Mouse (Mus musculus): Measurements from ENCODE around the gene Olfr1395. TPM values are rescaled to one million over a fixed set of nuclear protein-coding genes. Genes with fewer than 3 reads are reported as not detected.
"Not testable (repeated sequence)": the region's sequence is repeated elsewhere in the genome, so short reads cannot be mapped to it uniquely, and the experiment has no call there.

Gene Olfr1395
- polyA plus RNA-seq, 1 experiment from 2014 or later, result not detected

DNA sequence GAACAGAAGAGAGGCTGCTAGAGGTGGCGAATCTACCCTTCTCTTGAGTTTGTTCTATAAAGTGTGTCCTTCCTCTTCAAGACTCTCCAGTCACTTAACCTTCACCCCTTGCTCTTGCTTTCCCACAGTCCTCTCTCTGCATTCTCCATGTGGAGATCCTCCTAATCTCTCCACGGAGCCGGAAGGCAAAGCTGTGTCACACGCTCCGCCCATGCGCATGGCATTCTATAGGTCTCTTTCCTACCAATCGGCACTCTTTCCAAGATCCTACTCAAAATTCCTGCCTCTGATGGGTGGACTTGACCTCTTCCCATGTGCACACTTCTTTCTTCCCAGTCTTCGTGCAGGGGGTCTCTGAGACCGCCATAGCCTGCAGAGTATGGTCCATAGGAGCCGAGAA is 45.6 kb downstream of the Olfr1395 start:
- Histone ChIP-seq H3K4me2 (no peak overlapping the region), H3K36me3 (ENCODE audit: control insufficient read depth, insufficient read depth, low read length) (no peaks in the 10 kb centered on the region), H3K4me3 (ENCODE audit: low read depth, low read length) (no peak overlapping the region), H3K27me3 (ENCODE audit: control insufficient read depth, insufficient read depth, low read length) (no peaks in the 10 kb centered on the region), H3K9me3 (ENCODE audit: control insufficient read depth, low read length) (no peaks in the 10 kb centered on the region), H3K27ac (ENCODE audit: low read depth, low read length) (no peak overlapping the region), H3K9ac (ENCODE audit: low read length) (no peak overlapping the region), H3K4me1 (ENCODE audit: control insufficient read depth, insufficient read depth, low read length) (no peaks in the 10 kb centered on the region)
- 79% methylated on average over 10 of the region's 10 CpGs for WGBS
- DNase-seq (ENCODE audit: low spot score, missing footprints) (no peak), ATAC-seq (ENCODE audit: low FRiP score) (no peak)

- Histone ChIP-seq H3K4me3 (ENCODE audit: low read depth, low read length) (no peak overlapping the region), H3K4me2 (no peak overlapping the region), H3K27me3 (ENCODE audit: control insufficient read depth, insufficient read depth, low read length) (no peaks in the 10 kb centered on the region), H3K27ac (ENCODE audit: low read depth, low read length) (no peak overlapping the region), H3K9ac (ENCODE audit: low read length) (no peak overlapping the region), H3K9me3 (ENCODE audit: control insufficient read depth, low read length) (no peaks in the 10 kb centered on the region), H3K4me1 (ENCODE audit: control insufficient read depth, insufficient read depth, low read length) (no peaks in the 10 kb centered on the region), H3K36me3 (ENCODE audit: control insufficient read depth, insufficient read depth, low read length) (no peaks in the 10 kb centered on the region)
- DNase-seq (ENCODE audit: low spot score, missing footprints) (no peak), ATAC-seq (ENCODE audit: low FRiP score) (0 out of 2 replicates have a peak, but pooled peaks have one; percentile 44)
- WGBS, result 7% methylated on average over 7 of the region's 7 CpGs
Measured at GRCm38 (mm10) chr11:49189737-49190136, 47.7 kb downstream of the Olfr1395 start.

DNA sequence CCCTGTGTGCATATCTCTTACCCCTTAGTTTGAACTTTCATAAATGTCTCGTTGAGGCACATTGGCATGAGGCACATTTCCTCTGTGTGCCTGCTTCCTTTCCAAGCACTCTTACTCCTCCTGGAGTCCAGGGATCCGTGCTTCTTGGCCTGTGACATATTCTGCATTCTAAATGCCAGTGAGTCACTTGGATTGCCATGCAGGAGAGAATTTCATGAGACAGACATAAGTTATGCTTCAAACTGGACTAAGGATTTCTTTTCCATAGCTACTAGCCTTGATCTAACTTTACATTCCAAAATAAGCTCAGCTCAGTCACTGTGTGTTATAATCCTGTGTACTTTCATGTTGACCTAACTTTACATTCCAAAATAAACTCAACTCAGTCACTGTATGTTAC is 49.0 kb downstream of the Olfr1395 start:
- no peaks in the 10 kb centered on the region for H3K9me3 ChIP-seq (ENCODE audit: control insufficient read depth, low read length)
- no peak for DNase-seq (ENCODE audit: low spot score, missing footprints)
- no peak for ATAC-seq (ENCODE audit: low FRiP score)
- 64% methylated on average over 2 of the region's 2 CpGs for WGBS
- H3K27me3 ChIP-seq (ENCODE audit: control insufficient read depth, insufficient read depth, low read length), result no peaks in the 10 kb centered on the region
- H3K27ac ChIP-seq (ENCODE audit: low read depth, low read length), result no peak overlapping the region
- H3K4me1 ChIP-seq (ENCODE audit: control insufficient read depth, insufficient read depth, low read length), result no peaks in the 10 kb centered on the region
- no peaks in the 10 kb centered on the region for H3K36me3 ChIP-seq (ENCODE audit: control insufficient read depth, insufficient read depth, low read length)
- H3K9ac ChIP-seq (ENCODE audit: low read length), result no peak overlapping the region
- H3K4me2 ChIP-seq, result no peak overlapping the region
- H3K4me3 ChIP-seq (ENCODE audit: low read depth, low read length), result no peak overlapping the region

GRCm38 (mm10) chr11:49194771-49195170 is 52.7 kb downstream of the Olfr1395 start:
- 97% methylated on average over 7 of the region's 9 CpGs for WGBS
- H3K4me2 ChIP-seq; ATAC-seq (ENCODE audit: low FRiP score); H3K4me3 ChIP-seq (ENCODE audit: low read depth, low read length); H3K9ac ChIP-seq (ENCODE audit: low read length); DNase-seq (ENCODE audit: low spot score, missing footprints); H3K27ac ChIP-seq (ENCODE audit: low read depth, low read length); H3K4me1 ChIP-seq (ENCODE audit: control insufficient read depth, insufficient read depth, low read length); H3K36me3 ChIP-seq (ENCODE audit: control insufficient read depth, insufficient read depth, low read length); H3K9me3 ChIP-seq (ENCODE audit: control insufficient read depth, low read length); H3K27me3 ChIP-seq (ENCODE audit: control insufficient read depth, insufficient read depth, low read length): not testable (repeated sequence)

- no peaks in the 10 kb centered on the region for H3K4me1 ChIP-seq (ENCODE audit: control insufficient read depth, insufficient read depth, low read length)
- WGBS, result 88% methylated on average over 7 of the region's 7 CpGs
- no peaks in the 10 kb centered on the region for H3K9me3 ChIP-seq (ENCODE audit: control insufficient read depth, low read length)
- no peaks in the 10 kb centered on the region for H3K27me3 ChIP-seq (ENCODE audit: control insufficient read depth, insufficient read depth, low read length)
- no peak overlapping the region for H3K4me3 ChIP-seq (ENCODE audit: low read depth, low read length)
- no peak overlapping the region for H3K4me2 ChIP-seq
- no peaks in the 10 kb centered on the region for H3K36me3 ChIP-seq (ENCODE audit: control insufficient read depth, insufficient read depth, low read length)
- H3K27ac ChIP-seq (ENCODE audit: low read depth, low read length), result no peak overlapping the region
- no peak overlapping the region for H3K9ac ChIP-seq (ENCODE audit: low read length)
- DNase-seq (ENCODE audit: low spot score, missing footprints), result no peak
- ATAC-seq (ENCODE audit: low FRiP score), result no peak
Measured at GRCm38 (mm10) chr11:49195819-49196322, 53.8 kb downstream of the Olfr1395 start.

Other genes with a start within 250 kb of the Olfr1395 start
- gene Gm5431, start 240.1 kb upstream of the Olfr1395 start, polyA plus RNA-seq (2014; fragmentation: Nextera tagmentation; extraction: Ambion mirVana), result 0.10 and 0.21 TPM in 2 replicates
- 1.3 and 1.8 TPM in 2 replicates for gene Psme2b, start 196.1 kb upstream of the Olfr1395 start, polyA plus RNA-seq (2014; fragmentation: Nextera tagmentation; extraction: Ambion mirVana)
- gene Olfr56, start 163.4 kb upstream of the Olfr1395 start, polyA plus RNA-seq (2014; fragmentation: Nextera tagmentation; extraction: Ambion mirVana), result not detected in 2 replicates
- 0.20 and 0.29 TPM in 2 replicates for gene 9930111J21Rik1, start 162.9 kb upstream of the Olfr1395 start, polyA plus RNA-seq (2014; fragmentation: Nextera tagmentation; extraction: Ambion mirVana)
- not detected in 2 replicates for gene Gm12185, start 150.0 kb upstream of the Olfr1395 start, polyA plus RNA-seq (2014; fragmentation: Nextera tagmentation; extraction: Ambion mirVana)
- 0.05 TPM in 1 of 2 replicates, not detected in the other for gene Tgtp1, start 148.1 kb upstream of the Olfr1395 start, polyA plus RNA-seq (2014; fragmentation: Nextera tagmentation; extraction: Ambion mirVana)
- 0.26 and 0.47 TPM in 2 replicates for gene 9930111J21Rik2, start 91.0 kb upstream of the Olfr1395 start, polyA plus RNA-seq (2014; fragmentation: Nextera tagmentation; extraction: Ambion mirVana)
- not detected in 2 replicates for gene Tgtp2, start 78.1 kb upstream of the Olfr1395 start, polyA plus RNA-seq (2014; fragmentation: Nextera tagmentation; extraction: Ambion mirVana)
- gene Ifi47, start 65.7 kb upstream of the Olfr1395 start, polyA plus RNA-seq (2014; fragmentation: Nextera tagmentation; extraction: Ambion mirVana), result 0.40 and 0.41 TPM in 2 replicates
- gene Olfr1396, start 27.4 kb upstream of the Olfr1395 start, polyA plus RNA-seq (2014; fragmentation: Nextera tagmentation; extraction: Ambion mirVana), result not detected in 2 replicates
- gene Olfr1394, start 12.1 kb downstream of the Olfr1395 start, polyA plus RNA-seq (2014; fragmentation: Nextera tagmentation; extraction: Ambion mirVana), result not detected in 2 replicates
- 0.43 TPM in 1 of 2 replicates, not detected in the other for gene Btnl9, start 44.9 kb downstream of the Olfr1395 start, polyA plus RNA-seq (2014; fragmentation: Nextera tagmentation; extraction: Ambion mirVana)
- gene Zfp62, start 61.0 kb downstream of the Olfr1395 start, polyA plus RNA-seq (2014; fragmentation: Nextera tagmentation; extraction: Ambion mirVana), result 65.4 and 70.2 TPM in 2 replicates
- 30.1 and 30.5 TPM in 2 replicates for gene Mgat1, start 101.9 kb downstream of the Olfr1395 start, polyA plus RNA-seq (2014; fragmentation: Nextera tagmentation; extraction: Ambion mirVana)
- not detected in 2 replicates for gene Olfr1393, start 136.0 kb downstream of the Olfr1395 start, polyA plus RNA-seq (2014; fragmentation: Nextera tagmentation; extraction: Ambion mirVana)
- gene Olfr1392, start 143.0 kb downstream of the Olfr1395 start, polyA plus RNA-seq (2014; fragmentation: Nextera tagmentation; extraction: Ambion mirVana), result not detected in 2 replicates
- not detected in 2 replicates for gene Olfr10, start 162.5 kb downstream of the Olfr1395 start, polyA plus RNA-seq (2014; fragmentation: Nextera tagmentation; extraction: Ambion mirVana)
- not detected in 2 replicates for gene Olfr1391, start 180.5 kb downstream of the Olfr1395 start, polyA plus RNA-seq (2014; fragmentation: Nextera tagmentation; extraction: Ambion mirVana)
- gene Olfr1390, start 192.9 kb downstream of the Olfr1395 start, polyA plus RNA-seq (2014; fragmentation: Nextera tagmentation; extraction: Ambion mirVana), result not detected in 2 replicates